ENCODE assay signal across 8 mouse cellular contexts in genomic region chr3:123158579-123158978, GRCm38 (mm10).
DNase-seq lines count a peak whose midpoint lies in the region; ATAC-seq lines count a peak whose summit lies in the region.

No protein-coding gene starts in this region.

- peaks cover 14% of the 10 kb centered on the region for H3K4me1 ChIP-seq in heart, embryonic 16.5 days (ENCODE audit: control insufficient read depth, insufficient read depth, low read length)

- ATAC-seq in frontal cortex, adult (ENCODE audit: low TSS enrichment): peak; percentile 55
- ATAC-seq in heart, embryonic 16.5 days (replicated peaks; ENCODE audit: extremely low read depth, insufficient read depth, low FRiP score): peak; percentile 76
- no peak for ATAC-seq in monocyte, adult 5-6 weeks (replicated peaks; ENCODE audit: insufficient number of reproducible peaks, low FRiP score, low TSS enrichment, poor library complexity, severe bottlenecking)

- no peak overlapping the region for H3K9ac ChIP-seq in heart, embryonic 16.5 days (ENCODE audit: low read length)

- H3K27me3 ChIP-seq in heart, embryonic 16.5 days (ENCODE audit: control insufficient read depth, insufficient read depth, low read length): no peaks in the 10 kb centered on the region

- H3K4me3 ChIP-seq in heart, embryonic 16.5 days (ENCODE audit: low read length): no peak overlapping the region

- no peak overlapping the region for H3K4me2 ChIP-seq in heart, embryonic 16.5 days (ENCODE audit: low read depth, low read length)

- no peaks in the 10 kb centered on the region for H3K36me3 ChIP-seq in heart, embryonic 16.5 days (ENCODE audit: control insufficient read depth, insufficient read depth)

- DNase-seq in frontal cortex, postnatal 14 days (ENCODE audit: low spot score in 2 of 2): no peak
- DNase-seq in urinary bladder, postnatal 25 days (ENCODE audit: low spot score): peak; percentile 19
- DNase-seq in urinary bladder, adult 18-20 months (ENCODE audit: low spot score in 2 of 2): no peak
- DNase-seq in lung, postnatal 14 days: peak; percentile 55
- DNase-seq in cerebellum, adult 18-20 months: no peak

- no peaks in the 10 kb centered on the region for H3K9me3 ChIP-seq in heart, embryonic 16.5 days (replicated peaks; ENCODE audit: control insufficient read depth, low read length)

- peak overlapping the region; percentile 62 for H3K27ac ChIP-seq in heart, embryonic 16.5 days (ENCODE audit: low read length)

- WGBS in heart, embryonic 16.5 days: 30% methylated on average over 6 of the region's 6 CpGs

Comparison
In these comparisons a context has a peak if more than half of its experiments do, and no peak if none do; other contexts are left out.
1. DNase-seq: peak in urinary bladder, postnatal 25 days (single experiment) and lung, postnatal 14 days (single experiment); none in frontal cortex, postnatal 14 days (0 of 2), urinary bladder, adult 18-20 months (0 of 2) and cerebellum, adult 18-20 months (0 of 2).